Mouse (Mus musculus): ENCODE measurements around the gene Disp2.

The Disp2 gene

GRCm38 (mm10) chr2:118779504-118780480 lies at the start of gene Disp2:
Gene Disp2 (plus strand): TSS chr2:118779719.
- peak; percentile 65 for DNase-seq (ENCODE audit: low read depth)

- no peak for DNase-seq (ENCODE audit: low read depth)
These were observed 49.5 kb upstream of the Disp2 start for GRCm38 (mm10) chr2:118729816-118730621.

GRCm38 (mm10) chr2:118730622-118730915 lies 49.0 kb upstream of the Disp2 start:
- DNase-seq (ENCODE audit: low read depth), result peak; percentile 61

GRCm38 (mm10) chr2:118731981-118732380 lies 47.5 kb upstream of the Disp2 start:
- DNase-seq (ENCODE audit: low read depth), result no peak

GRCm38 (mm10) chr2:118733341-118733740 lies 46.2 kb upstream of the Disp2 start:
- DNase-seq (ENCODE audit: low read depth), result no peak

GRCm38 (mm10) chr2:118740341-118740740 lies 39.2 kb upstream of the Disp2 start:
- DNase-seq (ENCODE audit: low read depth), result no peak

- no peak for DNase-seq (ENCODE audit: low read depth)
These were observed 38.3 kb upstream of the Disp2 start for GRCm38 (mm10) chr2:118741183-118741582.

GRCm38 (mm10) chr2:118743261-118743943 lies 36.1 kb upstream of the Disp2 start:
- peak; percentile 81 for DNase-seq (ENCODE audit: low read depth)

- DNase-seq (ENCODE audit: low read depth), result no peak
These were observed 34.9 kb upstream of the Disp2 start for GRCm38 (mm10) chr2:118744621-118745020.

- DNase-seq (ENCODE audit: low read depth), result peak; percentile 85
These were observed 34.2 kb upstream of the Disp2 start, which contains the start of gene Inafm2 for GRCm38 (mm10) chr2:118745232-118745884. Gene Inafm2 (plus strand): TSS chr2:118745758.

GRCm38 (mm10) chr2:118745915-118746901 lies 33.3 kb upstream of the Disp2 start:
- DNase-seq (ENCODE audit: low read depth), result peak; percentile 60

GRCm38 (mm10) chr2:118747301-118747960 lies 32.1 kb upstream of the Disp2 start:
- peak; percentile 77 for DNase-seq (ENCODE audit: low read depth)

- no peak for DNase-seq (ENCODE audit: low read depth)
These were observed 30.1 kb upstream of the Disp2 start for GRCm38 (mm10) chr2:118749341-118749884.

GRCm38 (mm10) chr2:118750476-118750875 lies 29.0 kb upstream of the Disp2 start:
- no peak for DNase-seq (ENCODE audit: low read depth)

GRCm38 (mm10) chr2:118751896-118752791 lies 27.4 kb upstream of the Disp2 start:
- no peak for DNase-seq (ENCODE audit: low read depth)

GRCm38 (mm10) chr2:118752792-118753108 lies 26.8 kb upstream of the Disp2 start:
- DNase-seq (ENCODE audit: low read depth), result no peak

GRCm38 (mm10) chr2:118754143-118754542 lies 25.4 kb upstream of the Disp2 start:
- DNase-seq (ENCODE audit: low read depth), result no peak

GRCm38 (mm10) chr2:118755407-118755806 lies 24.1 kb upstream of the Disp2 start:
- no peak for DNase-seq (ENCODE audit: low read depth)

GRCm38 (mm10) chr2:118756103-118756502 lies 23.4 kb upstream of the Disp2 start:
- no peak for DNase-seq (ENCODE audit: low read depth)
